Mouse (Mus musculus): ENCODE measurements at regions not wholly inside any gene's neighbourhood (a gene's known extent, or its start where the extent isn't known, plus 50 kb on each side); places are given as distances from the start of the nearest gene placed in this dataset.
"Not testable (repeated sequence)": the region's sequence is repeated elsewhere in the genome, so short reads cannot be mapped to it uniquely, and the experiment has no call there.

GRCm38 (mm10) chr2:72655864-72656263 is 179.9 kb downstream of the Cdca7 start:
- Histone ChIP-seq H3K27ac (ENCODE audit: low read depth, low read length) (no peak overlapping the region), H3K4me1 (ENCODE audit: control insufficient read depth, insufficient read depth, low read length) (0 out of 2 replicates have a peak, but pooled peaks cover 3% of the 10 kb centered on the region), H3K4me2 (replicated peaks; ENCODE audit: low read depth, low read length) (no peak overlapping the region), H3K9ac (ENCODE audit: low read depth, low read length) (no peak overlapping the region), H3K27me3 (ENCODE audit: control insufficient read depth, insufficient read depth, low read length) (no peaks in the 10 kb centered on the region), H3K36me3 (ENCODE audit: control insufficient read depth, insufficient read depth, low read length) (no peaks in the 10 kb centered on the region), H3K9me3 (ENCODE audit: control insufficient read depth, low read length) (no peaks in the 10 kb centered on the region), H3K4me3 (ENCODE audit: low read length) (no peak overlapping the region)
- 64% methylated on average over 9 of the region's 9 CpGs for WGBS
- no peak for ATAC-seq (ENCODE audit: low FRiP score, low TSS enrichment)

GRCm38 (mm10) chr2:72657101-72657920 is 181.4 kb downstream of the Cdca7 start:
- H3K9ac ChIP-seq (ENCODE audit: low read depth, low read length): no peak overlapping the region
- H3K27me3 ChIP-seq (ENCODE audit: control insufficient read depth, insufficient read depth, low read length): no peaks in the 10 kb centered on the region
- H3K9me3 ChIP-seq (ENCODE audit: control insufficient read depth, low read length): no peaks in the 10 kb centered on the region
- no peak for ATAC-seq (ENCODE audit: low FRiP score, low TSS enrichment)
- no peak overlapping the region for H3K4me2 ChIP-seq (replicated peaks; ENCODE audit: low read depth, low read length)
- 56% methylated on average over 10 of the region's 10 CpGs for WGBS
- 0 out of 2 replicates have a peak, but pooled peaks cover 3% of the 10 kb centered on the region for H3K4me1 ChIP-seq (ENCODE audit: control insufficient read depth, insufficient read depth, low read length)
- H3K4me3 ChIP-seq (ENCODE audit: low read length): no peak overlapping the region
- H3K36me3 ChIP-seq (ENCODE audit: control insufficient read depth, insufficient read depth, low read length): no peaks in the 10 kb centered on the region
- no peak overlapping the region for H3K27ac ChIP-seq (ENCODE audit: low read depth, low read length)

DNA sequence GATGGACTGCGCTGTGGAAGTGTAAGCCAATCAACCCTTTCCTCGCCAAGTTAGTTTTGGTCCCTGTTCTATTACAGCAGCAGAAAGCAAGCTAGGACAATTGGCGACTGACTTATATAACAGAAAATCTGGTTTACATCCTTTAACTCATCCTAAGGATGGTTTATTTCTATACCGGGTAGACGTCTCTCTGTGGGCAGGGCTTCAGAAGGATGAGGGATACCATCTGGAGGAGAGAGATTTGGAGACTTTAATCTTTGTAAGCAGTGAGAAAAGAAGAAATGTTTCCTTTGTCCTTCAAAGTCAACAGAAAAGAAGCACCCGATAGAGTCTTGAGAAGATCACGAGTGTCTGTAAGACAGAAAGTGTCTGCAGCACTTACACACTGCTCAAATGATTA is 186.4 kb downstream of the Cdca7 start:
- 80% methylated on average over 7 of the region's 7 CpGs for WGBS
- Histone ChIP-seq H3K27ac (ENCODE audit: low read depth, low read length) (no peak overlapping the region), H3K4me2 (replicated peaks; ENCODE audit: low read depth, low read length) (no peak overlapping the region), H3K9me3 (ENCODE audit: control insufficient read depth, low read length) (no peaks in the 10 kb centered on the region), H3K4me1 (ENCODE audit: control insufficient read depth, insufficient read depth, low read length) (0 out of 2 replicates have a peak, but pooled peaks cover 3% of the 10 kb centered on the region), H3K27me3 (ENCODE audit: control insufficient read depth, insufficient read depth, low read length) (no peaks in the 10 kb centered on the region), H3K36me3 (ENCODE audit: control insufficient read depth, insufficient read depth, low read length) (no peaks in the 10 kb centered on the region), H3K9ac (ENCODE audit: low read depth, low read length) (no peak overlapping the region), H3K4me3 (ENCODE audit: low read length) (no peak overlapping the region)
- ATAC-seq (ENCODE audit: low FRiP score, low TSS enrichment): no peak

DNA sequence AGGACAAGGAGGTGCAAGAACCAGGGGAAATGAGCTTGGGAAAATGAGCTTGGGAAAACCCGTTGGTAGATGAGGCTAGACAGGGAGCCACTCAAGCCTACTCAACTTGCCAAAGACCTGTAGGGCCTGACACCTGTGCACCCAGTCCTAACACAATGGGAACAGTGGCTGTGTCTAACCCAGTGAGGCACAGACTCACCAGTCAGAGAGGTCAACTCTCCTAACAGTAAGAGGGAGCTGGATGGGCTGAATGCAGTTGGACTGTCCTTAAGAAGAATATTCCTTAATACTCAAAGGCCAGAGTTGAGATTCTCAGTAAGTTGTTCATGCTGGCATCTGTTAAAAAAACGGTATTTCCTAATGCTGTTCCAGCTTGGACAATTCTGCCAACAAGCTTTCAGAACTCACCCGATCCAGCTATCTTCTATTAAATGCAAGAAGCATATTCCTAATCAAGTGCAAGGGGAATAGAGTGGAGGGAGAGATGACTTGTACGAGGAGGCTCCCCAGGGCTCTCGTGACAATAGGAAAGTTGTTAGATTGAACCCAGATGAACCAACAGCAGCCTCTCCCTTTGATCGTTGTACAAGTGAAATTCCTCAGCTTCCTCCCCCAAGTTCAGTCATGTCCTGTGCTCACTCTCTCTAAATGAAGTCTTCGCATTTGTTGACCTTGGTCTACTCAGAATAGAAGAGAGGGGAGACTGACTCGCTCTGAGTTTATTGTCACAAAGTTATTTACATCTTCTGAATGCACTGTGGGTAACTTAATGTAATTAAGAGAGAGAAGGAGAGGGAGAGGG is 187.2 kb downstream of the Cdca7 start:
- no peak overlapping the region for H3K9ac ChIP-seq (ENCODE audit: low read depth, low read length)
- no peaks in the 10 kb centered on the region for H3K36me3 ChIP-seq (ENCODE audit: control insufficient read depth, insufficient read depth, low read length)
- H3K27me3 ChIP-seq (ENCODE audit: control insufficient read depth, insufficient read depth, low read length): no peaks in the 10 kb centered on the region
- no peak overlapping the region for H3K4me2 ChIP-seq (replicated peaks; ENCODE audit: low read depth, low read length)
- H3K4me3 ChIP-seq (ENCODE audit: low read length): no peak overlapping the region
- no peak for ATAC-seq (ENCODE audit: low FRiP score, low TSS enrichment)
- no peak overlapping the region for H3K27ac ChIP-seq (ENCODE audit: low read depth, low read length)
- H3K9me3 ChIP-seq (ENCODE audit: control insufficient read depth, low read length): no peaks in the 10 kb centered on the region
- no peaks in the 10 kb centered on the region for H3K4me1 ChIP-seq (ENCODE audit: control insufficient read depth, insufficient read depth, low read length)
- 66% methylated on average over 8 of the region's 8 CpGs for WGBS

DNA sequence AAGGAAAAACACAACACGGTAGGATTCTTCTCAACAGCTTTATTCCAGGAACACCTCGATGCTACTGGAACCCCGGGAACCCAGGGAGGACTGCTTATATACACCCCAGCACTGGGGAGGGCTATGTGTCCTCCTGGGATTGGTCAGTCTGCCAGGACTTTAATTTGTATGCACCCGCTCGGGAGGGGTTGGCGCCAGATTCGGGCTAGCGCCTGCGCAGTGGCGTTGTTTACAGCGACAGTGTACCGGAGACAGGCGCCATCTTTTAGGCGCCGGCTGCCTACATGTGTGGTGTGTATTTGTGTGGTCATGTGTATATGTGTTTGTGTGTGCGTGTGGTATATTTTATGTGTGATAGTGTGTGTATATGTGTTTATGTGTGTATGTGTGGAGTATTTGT is 191.4 kb downstream of the Cdca7 start:
- not testable (repeated sequence) for H3K36me3 ChIP-seq (ENCODE audit: control insufficient read depth, insufficient read depth, low read length); ATAC-seq (ENCODE audit: low FRiP score, low TSS enrichment); H3K9ac ChIP-seq (ENCODE audit: low read depth, low read length); H3K4me2 ChIP-seq (replicated peaks; ENCODE audit: low read depth, low read length); H3K4me3 ChIP-seq (ENCODE audit: low read length); H3K27me3 ChIP-seq (ENCODE audit: control insufficient read depth, insufficient read depth, low read length); H3K27ac ChIP-seq (ENCODE audit: low read depth, low read length); H3K4me1 ChIP-seq (ENCODE audit: control insufficient read depth, insufficient read depth, low read length); H3K9me3 ChIP-seq (ENCODE audit: control insufficient read depth, low read length)
- 95% methylated on average over 16 of the region's 16 CpGs for WGBS

DNA sequence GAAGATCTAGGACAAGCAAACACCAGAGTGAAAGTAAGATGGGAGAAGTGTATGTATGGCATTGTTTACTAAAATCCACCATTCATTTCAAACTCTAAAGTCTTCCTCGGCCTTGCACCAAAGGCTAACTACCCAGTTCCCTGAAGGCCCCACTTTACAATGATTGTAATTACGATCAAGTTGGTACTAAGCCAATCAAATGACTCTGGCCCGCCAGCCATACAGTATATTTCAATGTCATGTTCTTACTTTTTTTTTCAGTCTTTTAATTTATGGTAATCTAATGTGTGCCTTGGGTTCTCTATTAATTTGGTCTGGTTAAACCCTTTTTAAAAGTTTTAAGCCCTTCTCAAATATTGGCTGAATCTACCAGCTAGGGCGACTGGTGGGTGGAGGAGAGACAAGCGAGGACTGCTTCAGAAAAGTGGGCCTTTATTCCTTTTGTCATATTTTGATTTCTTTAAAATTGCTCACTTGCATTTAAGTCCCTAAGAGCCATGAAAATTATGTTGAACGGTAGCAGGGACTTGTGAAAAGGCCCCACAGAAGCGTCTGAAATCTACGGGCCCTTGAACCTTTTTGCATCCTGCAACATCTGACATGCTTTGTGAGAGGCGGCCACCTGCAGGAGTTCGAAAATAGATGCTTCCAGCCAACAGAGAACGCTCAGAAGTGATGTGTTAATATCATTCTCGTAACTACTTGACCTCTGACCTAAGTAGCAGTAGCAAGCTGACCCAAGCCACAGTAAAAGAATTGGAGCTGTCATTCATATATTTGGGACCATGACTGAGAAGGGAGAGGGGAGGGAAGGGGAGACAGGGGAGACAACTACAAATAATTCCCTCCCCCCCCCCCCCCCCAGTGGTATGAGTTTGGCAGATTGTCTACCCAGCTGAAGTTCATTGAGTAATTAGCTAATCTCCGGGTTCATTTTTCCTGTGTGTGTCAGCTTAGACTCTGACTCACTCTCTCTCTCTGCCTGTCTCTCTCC is 197.2 kb downstream of the Cdca7 start:
- Histone ChIP-seq H3K9me3 (ENCODE audit: control insufficient read depth, low read length) (no peaks in the 10 kb centered on the region), H3K36me3 (ENCODE audit: control insufficient read depth, insufficient read depth, low read length) (no peaks in the 10 kb centered on the region), H3K4me1 (ENCODE audit: control insufficient read depth, insufficient read depth, low read length) (no peaks in the 10 kb centered on the region), H3K27me3 (ENCODE audit: control insufficient read depth, insufficient read depth, low read length) (no peaks in the 10 kb centered on the region), H3K4me2 (replicated peaks; ENCODE audit: low read depth, low read length) (no peak overlapping the region), H3K9ac (ENCODE audit: low read depth, low read length) (no peak overlapping the region), H3K4me3 (ENCODE audit: low read length) (no peak overlapping the region), H3K27ac (ENCODE audit: low read depth, low read length) (peak overlapping the region; percentile 30; the same call in 1 of the 2 replicates)
- WGBS: 43% methylated on average over 13 of the region's 13 CpGs
- no peak for ATAC-seq (ENCODE audit: low FRiP score, low TSS enrichment)

DNA sequence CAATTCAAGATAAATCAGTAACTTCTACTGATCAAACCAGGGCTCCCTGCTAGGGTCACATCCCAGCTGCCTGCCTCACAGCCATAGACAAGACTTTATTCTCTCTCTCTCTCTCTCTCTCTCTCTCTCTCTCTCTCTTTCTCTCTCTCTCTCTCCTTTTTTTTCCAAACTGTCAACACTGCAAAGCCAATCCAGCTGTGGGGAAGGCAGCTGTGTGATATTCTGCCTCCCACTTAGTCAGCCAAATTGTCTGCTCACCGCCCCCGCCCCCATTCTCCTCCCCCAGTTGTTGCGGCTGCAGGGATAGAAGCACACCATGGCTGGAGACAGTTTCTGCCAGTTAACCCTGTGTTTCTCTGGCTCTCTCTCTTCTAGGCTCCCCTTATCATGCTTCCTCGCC is 198.3 kb downstream of the Cdca7 start:
- WGBS: 8% methylated on average over 4 of the region's 4 CpGs
- no peak overlapping the region; the same call in 1 of the 2 replicates for H3K4me2 ChIP-seq (replicated peaks; ENCODE audit: low read depth, low read length)
- peak; percentile 91 for ATAC-seq (ENCODE audit: low FRiP score, low TSS enrichment)

GRCm38 (mm10) chr2:72674856-72675440 is 199.0 kb downstream of the Cdca7 start:
- Histone ChIP-seq H3K27me3 (ENCODE audit: control insufficient read depth, insufficient read depth, low read length) (no peaks in the 10 kb centered on the region), H3K4me2 (replicated peaks; ENCODE audit: low read depth, low read length) (no peak overlapping the region; the same call in 1 of the 2 replicates), H3K27ac (ENCODE audit: low read depth, low read length) (peak overlapping the region; percentile 24; the same call in 1 of the 2 replicates), H3K4me1 (ENCODE audit: control insufficient read depth, insufficient read depth, low read length) (no peaks in the 10 kb centered on the region), H3K4me3 (ENCODE audit: low read length) (no peak overlapping the region), H3K36me3 (ENCODE audit: control insufficient read depth, insufficient read depth, low read length) (no peaks in the 10 kb centered on the region), H3K9ac (ENCODE audit: low read depth, low read length) (no peak overlapping the region), H3K9me3 (ENCODE audit: control insufficient read depth, low read length) (no peaks in the 10 kb centered on the region)
- no peak for ATAC-seq (ENCODE audit: low FRiP score, low TSS enrichment)
- WGBS: 69% methylated on average over 6 of the region's 6 CpGs

More for the DNA sequence above, 198.3 kb downstream of the Cdca7 start:
- no peaks in the 10 kb centered on the region for H3K9me3 ChIP-seq (ENCODE audit: control insufficient read depth, low read length)
- H3K4me1 ChIP-seq (ENCODE audit: control insufficient read depth, insufficient read depth, low read length): no peaks in the 10 kb centered on the region
- no peaks in the 10 kb centered on the region for H3K36me3 ChIP-seq (ENCODE audit: control insufficient read depth, insufficient read depth, low read length)
- no peak overlapping the region for H3K9ac ChIP-seq (ENCODE audit: low read depth, low read length)
- peak overlapping the region; percentile 24; the same call in 1 of the 2 replicates for H3K27ac ChIP-seq (ENCODE audit: low read depth, low read length)
- no peak overlapping the region for H3K4me3 ChIP-seq (ENCODE audit: low read length)
- H3K27me3 ChIP-seq (ENCODE audit: control insufficient read depth, insufficient read depth, low read length): no peaks in the 10 kb centered on the region

Data from kidney, embryonic 14.5 days (tissue).